Mouse (Mus musculus): Measurements from ENCODE around the gene Cemip. TPM values are rescaled to one million over a fixed set of nuclear protein-coding genes. Genes with fewer than 3 reads are reported as not detected.

Cemip gene
- total RNA-seq (2023) = not detected

GRCm38 (mm10) chr7:84086039-84086829 is at the start of gene Cemip:
Cemip (minus strand) TSS chr7:84086502.

GRCm38 (mm10) chr7:83884021-83884658 is 202.2 kb downstream of the Cemip start, which contains the start of the genes Tlnrd1 and Mesd:
Tlnrd1 (minus strand) TSS chr7:83884305.
Mesd (plus strand) TSS chr7:83884466.

Other genes starting within 250 kb of the Cemip start
- 10 to 100 TPM; 24.1 to 28.9 TPM for gene Tlnrd1, start 202.2 kb downstream of the Cemip start, total RNA-seq (2023)
- gene Mesd, start 202.0 kb downstream of the Cemip start, total RNA-seq (2023) = 10 to 100 TPM; 35.3 to 39.5 TPM
- gene Abhd17c, start 65.4 kb upstream of the Cemip start, total RNA-seq (2023) = 10 to 100 TPM; 24.3 to 24.8 TPM

Measured in monocyte, adult 59 days (primary cell).